Mouse (Mus musculus): ENCODE data around the gene Ostc.

GRCm38 (mm10) chr3:130757117-130757852 is 48.0 kb upstream of the Ostc start:
- no peak for TF ChIP-seq CTCF (IDR thresholded peaks at IDR 0.05; ENCODE audit: low read depth, low read length)
- TF ChIP-seq GATA1 (IDR thresholded peaks at IDR 0.05; ENCODE audit: borderline replicate concordance, low read length): no peak
- no peak for TF ChIP-seq TAL1 (conservative IDR thresholded peaks at IDR 0.05; ENCODE audit: low read depth, low read length)
- no peak for TF ChIP-seq POLR2AphosphoS5 (IDR thresholded peaks at IDR 0.05; ENCODE audit: insufficient replicate concordance, low read depth, low read length)
- TF ChIP-seq GATA2 (IDR thresholded peaks at IDR 0.05; ENCODE audit: borderline replicate concordance, low read depth, low read length): no peak
